Mouse (Mus musculus) neural tube, embryonic 15.5 days (tissue): Measurements from ENCODE around the gene Zfyve27. TPM values are rescaled to one million over a fixed set of nuclear protein-coding genes. Genes with fewer than 3 reads are reported as not detected.
A peak's percentile ranks its signal among the peaks of the same experiment; 100 is the strongest.

Experiments
- ATAC-seq: fragments of 200-750 bp; cut with Nextera tagmentation; 2 replicates; pipeline ENCODE4 v1.8.0; 2017; ENCODE audit warnings: mild to moderate bottlenecking, moderate TSS enrichment, moderate library complexity; ENCODE audit not compliant: low FRiP score
- H3K27ac ChIP-seq: fragments of 300-500 bp; sonication (generic); replicated peaks from 2 replicates; pipeline ENCODE4 v1.5.1; 2015; ENCODE audit warnings: mild to moderate bottlenecking, inconsistent platforms
- H3K27me3 ChIP-seq: fragments of 300-500 bp; sonication (generic); replicated peaks from 2 replicates; pipeline ENCODE4 v1.6.1; 2015; ENCODE audit warnings: inconsistent platforms
- H3K36me3 ChIP-seq: fragments of 300-500 bp; sonication (generic); 2 replicates; pipeline ENCODE4 v1.6.1; 2015; ENCODE audit warnings: inconsistent platforms
- H3K4me1 ChIP-seq: fragments of 300-500 bp; sonication (generic); 2 replicates; pipeline ENCODE4 v1.6.1; 2015; ENCODE audit warnings: inconsistent platforms
- H3K4me2 ChIP-seq: fragments of 300-500 bp; sonication (generic); 2 replicates; pipeline ENCODE4 v1.6.1; 2015; ENCODE audit warnings: inconsistent platforms, mild to moderate bottlenecking, moderate library complexity
- H3K4me3 ChIP-seq: fragments of 300-500 bp; sonication (generic); replicated peaks from 2 replicates; pipeline ENCODE4 v1.5.1; 2015; ENCODE audit warnings: mild to moderate bottlenecking, inconsistent platforms
- H3K9ac ChIP-seq: fragments of 300-500 bp; sonication (generic); replicated peaks from 2 replicates; pipeline ENCODE4 v1.6.1; 2015; ENCODE audit warnings: mild to moderate bottlenecking, inconsistent platforms
- H3K9me3 ChIP-seq: fragments of 300-500 bp; sonication (generic); replicated peaks from 2 replicates; pipeline ENCODE4 v1.6.1; 2016; ENCODE audit warnings: inconsistent platforms
- WGBS: fragments of 180-500 bp; shearing (Covaris S2); methylation state at CpG from one replicate; pipeline ENCODE4 v1.1.7; 2015; ENCODE audit warnings: mixed read lengths; 5-methylcytosine and 5-hydroxymethylcytosine counted together
- polyA plus RNA-seq: library from polyadenylated mRNA; unstranded; fragments of >200 nt; fragmentation: Nextera tagmentation; extraction: Ambion mirVana; gene quantifications from 2 replicates; pipeline ENCODE4 v1.2.1, GENCODE M21; 2015

Zfyve27 gene
- polyA plus RNA-seq, 1 experiment from 2014 or later = 62.6 TPM

DNA sequence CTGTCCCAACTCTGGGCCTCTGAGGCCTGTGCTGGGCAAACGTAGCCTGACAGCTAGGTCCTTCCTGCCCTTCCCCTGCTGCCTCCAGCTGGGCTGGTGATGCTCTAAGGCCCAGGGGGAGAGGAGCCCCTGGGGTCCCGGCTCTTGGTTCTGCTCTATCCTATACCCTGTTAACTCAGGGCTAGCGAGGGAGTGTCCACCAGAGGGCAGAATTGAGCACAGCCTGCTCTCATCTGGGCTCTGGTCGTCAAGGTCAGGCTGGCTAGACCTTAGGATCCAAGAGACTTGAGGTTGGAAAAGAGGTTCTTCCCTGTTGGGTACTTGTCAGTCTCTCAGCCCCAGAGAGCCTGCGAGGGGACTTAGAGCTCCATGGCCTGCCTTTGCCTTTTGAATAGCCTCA, 26.7 kb downstream of the Zfyve27 start:
- 22% methylated on average over 5 of the region's 5 CpGs for WGBS
- no peak overlapping the region for H3K9ac ChIP-seq
- ATAC-seq = no peak
- H3K4me2 ChIP-seq = no peak overlapping the region
- no peak overlapping the region for H3K27ac ChIP-seq
- H3K4me3 ChIP-seq = no peak overlapping the region
- H3K9me3 ChIP-seq = no peaks in the 10 kb centered on the region
- no peaks in the 10 kb centered on the region for H3K27me3 ChIP-seq
- H3K36me3 ChIP-seq = peaks cover 46% of the 10 kb centered on the region
- H3K4me1 ChIP-seq = no peaks in the 10 kb centered on the region

DNA sequence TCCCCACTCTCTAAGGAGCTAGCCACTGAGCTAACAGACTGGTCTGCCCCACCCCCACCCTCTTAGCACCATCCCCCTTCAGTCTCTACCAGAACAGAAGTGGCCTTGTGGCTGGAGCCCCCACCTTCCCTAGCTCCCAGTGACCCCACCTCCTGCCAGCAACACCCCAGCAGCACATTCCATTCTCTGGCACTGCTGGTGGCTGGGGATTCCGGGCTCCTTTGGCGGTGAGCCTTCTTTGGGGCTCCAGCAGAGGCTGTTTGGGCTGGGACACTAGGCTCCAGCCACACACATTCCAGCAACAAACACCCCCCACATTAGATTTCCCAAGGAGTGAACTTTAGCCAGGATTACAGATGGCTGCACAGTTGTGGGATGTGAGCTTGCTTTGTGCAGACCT, 29.6 kb downstream of the Zfyve27 start:
- Histone ChIP-seq H3K4me3 (no peak overlapping the region), H3K4me2 (no peak overlapping the region), H3K4me1 (no peaks in the 10 kb centered on the region), H3K27ac (no peak overlapping the region), H3K36me3 (peaks cover 30% of the 10 kb centered on the region), H3K27me3 (no peaks in the 10 kb centered on the region), H3K9me3 (no peaks in the 10 kb centered on the region), H3K9ac (no peak overlapping the region)
- no peak for ATAC-seq
- WGBS = 62% methylated on average over 2 of the region's 2 CpGs

DNA sequence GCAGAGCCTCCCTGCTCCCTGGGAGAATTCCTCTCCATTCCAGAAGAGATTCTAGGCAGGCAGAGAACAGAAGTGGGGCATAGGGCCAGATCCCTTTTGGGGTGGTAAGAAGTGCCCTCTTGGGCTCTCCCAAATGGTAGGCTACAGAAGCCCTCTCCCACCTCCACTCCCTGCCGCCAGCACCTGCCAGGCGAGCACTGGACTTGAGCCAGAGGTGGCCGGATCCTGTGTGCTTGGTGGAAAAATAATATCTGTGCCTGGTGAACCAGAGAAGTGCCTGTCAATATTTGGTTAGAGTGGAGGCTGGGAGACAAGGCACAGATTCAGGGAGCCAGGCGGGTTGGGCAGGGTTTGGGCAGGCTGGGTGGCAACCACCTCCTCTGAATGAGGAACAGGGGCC, 32.6 kb downstream of the Zfyve27 start:
- Histone ChIP-seq H3K36me3 (peaks cover 11% of the 10 kb centered on the region), H3K9ac (no peak overlapping the region), H3K4me2 (no peak overlapping the region), H3K27me3 (peaks cover 29% of the 10 kb centered on the region), H3K4me1 (peaks cover 5% of the 10 kb centered on the region), H3K9me3 (no peaks in the 10 kb centered on the region), H3K4me3 (no peak overlapping the region), H3K27ac (peak overlapping the region; percentile 30; the same call in 1 of the 2 replicates)
- 76% methylated on average over 4 of the region's 4 CpGs for WGBS
- no peak for ATAC-seq

DNA sequence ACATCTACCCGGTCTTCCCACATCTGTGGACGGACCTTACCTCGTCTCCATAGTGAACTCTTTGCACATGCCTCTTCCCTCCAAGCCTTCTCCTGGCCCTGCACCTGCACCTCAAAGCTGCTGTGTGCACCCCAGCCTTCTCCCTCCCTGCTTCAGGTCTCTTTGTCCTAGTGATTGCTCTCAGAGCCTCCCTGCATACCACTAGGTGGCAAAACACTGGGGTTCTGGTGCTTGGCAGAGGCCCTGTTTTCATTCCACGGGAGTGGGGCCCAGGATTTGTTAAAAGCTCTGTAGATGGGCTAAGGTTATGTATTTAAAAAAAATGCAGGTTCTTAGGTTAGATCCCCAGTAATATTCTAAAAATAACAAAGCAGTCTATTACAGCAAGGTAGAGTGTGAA, 33.3 kb downstream of the Zfyve27 start:
- 66% methylated on average over 4 of the region's 4 CpGs for WGBS
- ATAC-seq = no peak
- Histone ChIP-seq H3K4me1 (peaks cover 11% of the 10 kb centered on the region), H3K4me3 (no peak overlapping the region), H3K9me3 (no peaks in the 10 kb centered on the region), H3K9ac (no peak overlapping the region), H3K27ac (no peak overlapping the region), H3K4me2 (no peak overlapping the region), H3K27me3 (peaks cover 36% of the 10 kb centered on the region), H3K36me3 (peaks cover 5% of the 10 kb centered on the region; the same call in 1 of the 2 replicates)

DNA sequence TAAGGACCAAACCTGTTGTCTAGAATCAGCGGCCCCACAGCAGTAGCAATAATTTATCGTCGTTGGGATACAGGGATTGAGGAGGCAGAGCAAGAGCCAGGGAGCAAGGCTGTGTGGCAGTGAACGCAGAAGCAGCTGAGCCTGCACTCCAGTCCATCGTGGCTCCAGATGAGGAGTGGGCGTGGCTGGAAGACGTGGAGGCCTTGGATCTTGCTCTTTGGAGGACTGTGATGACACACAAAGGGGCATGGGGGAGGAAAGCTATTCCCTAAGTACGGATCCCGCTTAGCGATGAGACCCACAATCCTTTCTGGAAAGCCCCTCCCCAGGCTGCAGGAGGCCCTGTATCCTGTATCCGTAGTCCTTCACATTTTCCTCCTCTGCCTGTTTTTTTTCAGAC, 34.3 kb downstream of the Zfyve27 start:
- H3K9ac ChIP-seq = no peak overlapping the region
- H3K4me1 ChIP-seq = peaks cover 15% of the 10 kb centered on the region
- H3K27ac ChIP-seq = no peak overlapping the region
- 47% methylated on average over 11 of the region's 11 CpGs for WGBS
- no peak for ATAC-seq
- no peak overlapping the region for H3K4me2 ChIP-seq
- H3K9me3 ChIP-seq = no peaks in the 10 kb centered on the region
- peaks cover 5% of the 10 kb centered on the region; the same call in 1 of the 2 replicates for H3K36me3 ChIP-seq
- no peak overlapping the region for H3K4me3 ChIP-seq
- peaks cover 45% of the 10 kb centered on the region for H3K27me3 ChIP-seq

DNA sequence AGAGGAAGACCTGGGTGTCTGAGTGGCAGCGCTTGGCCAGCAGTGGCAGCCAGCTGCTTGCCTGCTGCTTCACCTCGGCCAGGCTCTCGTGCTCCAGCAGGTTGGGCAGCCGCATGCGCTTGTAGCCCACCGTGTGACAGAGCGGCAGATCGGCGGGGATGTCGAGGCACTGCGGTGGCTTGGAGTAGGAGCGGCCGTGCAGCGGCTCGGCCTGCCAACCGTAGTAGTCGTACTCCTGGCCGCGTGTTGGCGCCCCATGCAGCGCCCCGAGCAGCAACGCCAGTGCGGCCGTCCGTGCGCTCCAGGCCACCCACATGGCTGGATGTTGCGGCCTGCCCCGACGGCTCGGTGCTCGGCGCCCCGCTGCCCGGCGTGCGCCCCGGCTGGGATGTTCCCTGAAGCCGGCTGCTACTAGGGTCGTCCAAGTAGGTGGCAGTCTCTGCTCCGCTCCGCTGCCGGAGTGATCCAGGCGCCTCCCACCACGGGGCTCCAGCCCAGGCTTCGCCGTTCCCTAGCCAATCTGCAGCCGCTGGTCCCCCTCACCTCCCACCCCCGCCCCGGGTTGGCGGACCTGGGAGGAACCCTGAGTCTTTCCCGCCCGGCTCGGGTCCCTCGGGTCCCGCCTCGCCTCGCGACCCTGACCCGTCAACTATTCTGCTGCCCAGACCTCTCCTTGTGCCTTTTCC, 38.1 kb downstream of the Zfyve27 start, which contains the start of gene Sfrp5:
TSS of gene Sfrp5 (minus strand) at position 557 of the 686 bp plus-strand sequence.
- ATAC-seq = 0 out of 2 replicates have a peak, but pooled peaks have one; percentile 24
- Histone ChIP-seq H3K9me3 (no peaks in the 10 kb centered on the region), H3K4me3 (peak within 1 kb of the TSS; percentile 33), H3K36me3 (no peaks in the 10 kb centered on the region), H3K9ac (peak within 1 kb of the TSS; percentile 11; the same call in 1 of the 2 replicates), H3K27ac (no peak within 1 kb of the TSS), H3K27me3 (peaks cover 54% of the 10 kb centered on the region), H3K4me2 (peak within 1 kb of the TSS; percentile 56), H3K4me1 (peaks cover 18% of the 10 kb centered on the region)
- WGBS = under 1% methylated on average over 58 of the region's 60 CpGs

DNA sequence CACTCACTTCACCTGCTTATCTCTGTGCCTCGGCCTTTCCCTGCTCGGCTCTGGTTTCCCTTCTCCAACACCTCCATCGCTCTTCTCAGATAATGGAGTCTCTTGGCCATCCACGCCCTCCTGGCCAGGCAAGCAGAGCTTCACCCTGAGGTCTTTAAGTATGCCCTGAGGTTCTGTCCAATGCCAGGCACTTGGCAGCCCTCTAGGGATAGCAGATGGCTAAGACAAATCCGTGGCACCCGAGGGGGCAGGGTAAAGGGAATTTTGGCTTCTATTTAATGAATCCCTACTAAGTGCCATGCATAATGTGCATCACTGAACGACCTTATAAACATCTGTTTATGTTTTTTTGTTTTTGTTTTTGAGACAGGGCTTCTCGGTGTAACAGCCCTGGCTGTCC, 38.7 kb downstream of the Zfyve27 start:
- peak overlapping the region; percentile 56; the same call in 1 of the 2 replicates for H3K4me2 ChIP-seq
- H3K27ac ChIP-seq = no peak overlapping the region
- H3K9ac ChIP-seq = no peak overlapping the region
- peaks cover 56% of the 10 kb centered on the region for H3K27me3 ChIP-seq
- no peaks in the 10 kb centered on the region for H3K9me3 ChIP-seq
- H3K36me3 ChIP-seq = no peaks in the 10 kb centered on the region
- no peak for ATAC-seq
- peaks cover 18% of the 10 kb centered on the region for H3K4me1 ChIP-seq
- 41% methylated on average over 8 of the region's 8 CpGs for WGBS
- no peak overlapping the region for H3K4me3 ChIP-seq

DNA sequence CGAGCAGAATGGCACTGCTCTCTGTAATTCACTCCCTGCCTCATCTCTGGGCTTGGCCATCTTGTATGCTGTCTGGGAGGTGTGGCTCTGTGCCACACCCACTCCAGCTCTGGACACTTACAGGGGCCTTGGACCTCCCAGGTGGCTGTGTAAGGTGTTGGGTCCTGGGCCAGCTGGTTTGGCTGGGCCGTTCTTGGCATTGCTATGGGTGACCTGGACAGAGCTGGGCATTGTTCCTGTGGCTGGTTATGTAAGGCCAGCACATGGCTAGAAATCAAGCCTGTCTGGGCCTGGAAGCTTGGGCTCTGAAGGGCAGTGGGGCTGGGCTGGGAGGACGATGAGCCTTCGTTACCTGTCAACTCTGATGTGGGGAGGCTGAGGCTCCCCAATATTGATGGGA, 40.6 kb downstream of the Zfyve27 start:
- H3K9me3 ChIP-seq = no peaks in the 10 kb centered on the region
- peaks cover 21% of the 10 kb centered on the region for H3K4me1 ChIP-seq
- no peak overlapping the region for H3K4me3 ChIP-seq
- H3K4me2 ChIP-seq = no peak overlapping the region
- ATAC-seq = no peak
- H3K36me3 ChIP-seq = no peaks in the 10 kb centered on the region
- no peak overlapping the region for H3K9ac ChIP-seq
- H3K27me3 ChIP-seq = peaks cover 48% of the 10 kb centered on the region
- H3K27ac ChIP-seq = no peak overlapping the region
- 82% methylated on average over 4 of the region's 4 CpGs for WGBS

DNA sequence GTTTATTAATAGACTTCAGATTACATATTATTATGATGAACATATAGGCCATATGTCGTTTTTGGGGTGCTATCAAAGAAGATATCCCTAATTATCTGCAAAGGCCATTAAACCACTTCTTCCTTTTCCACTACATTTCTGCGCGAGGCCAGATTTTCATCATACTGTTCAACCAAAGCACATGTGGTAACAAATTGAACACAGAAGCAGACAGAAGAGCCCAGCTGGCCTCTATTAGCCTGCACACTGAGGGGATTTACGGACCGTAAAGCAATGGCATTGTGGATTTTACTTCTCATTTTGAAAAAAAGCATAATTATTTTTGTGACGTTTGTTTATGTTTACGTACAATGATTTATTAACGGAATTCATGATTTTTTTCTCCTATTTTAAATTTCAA, 41.5 kb downstream of the Zfyve27 start:
- peaks cover 40% of the 10 kb centered on the region for H3K27me3 ChIP-seq
- WGBS = 55% methylated on average over 8 of the region's 8 CpGs
- no peak overlapping the region for H3K4me2 ChIP-seq
- no peaks in the 10 kb centered on the region for H3K36me3 ChIP-seq
- ATAC-seq = no peak
- no peak overlapping the region for H3K4me3 ChIP-seq
- peaks cover 24% of the 10 kb centered on the region for H3K4me1 ChIP-seq
- no peak overlapping the region for H3K27ac ChIP-seq
- no peaks in the 10 kb centered on the region for H3K9me3 ChIP-seq
- no peak overlapping the region for H3K9ac ChIP-seq

DNA sequence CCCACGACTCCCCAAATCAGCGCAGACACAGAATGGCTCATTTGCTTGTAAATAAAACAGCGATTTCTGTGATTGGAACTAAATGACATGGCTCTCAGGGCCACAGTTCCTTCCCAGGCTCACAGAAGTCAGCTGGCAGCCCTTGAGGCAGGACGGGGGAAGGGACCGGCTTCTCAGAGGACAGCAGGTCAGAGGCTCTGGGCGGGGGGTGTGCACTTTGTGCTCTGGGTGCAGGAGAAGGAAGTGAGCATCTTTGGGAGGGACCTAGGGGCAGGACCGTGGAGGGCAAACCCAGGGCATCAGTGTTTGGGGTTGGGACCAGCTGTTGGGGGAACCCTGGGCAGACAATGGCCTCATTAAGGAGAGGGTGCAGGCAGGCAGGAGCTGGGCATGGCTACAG, 45.7 kb downstream of the Zfyve27 start:
- Histone ChIP-seq H3K27me3 (peaks cover 3% of the 10 kb centered on the region; the same call in 1 of the 2 replicates), H3K9ac (no peak overlapping the region), H3K4me2 (no peak overlapping the region), H3K27ac (no peak overlapping the region), H3K9me3 (no peaks in the 10 kb centered on the region), H3K4me1 (peaks cover 9% of the 10 kb centered on the region; the same call in 1 of the 2 replicates), H3K36me3 (no peaks in the 10 kb centered on the region), H3K4me3 (no peak overlapping the region)
- 53% methylated on average over 7 of the region's 7 CpGs for WGBS
- no peak for ATAC-seq

DNA sequence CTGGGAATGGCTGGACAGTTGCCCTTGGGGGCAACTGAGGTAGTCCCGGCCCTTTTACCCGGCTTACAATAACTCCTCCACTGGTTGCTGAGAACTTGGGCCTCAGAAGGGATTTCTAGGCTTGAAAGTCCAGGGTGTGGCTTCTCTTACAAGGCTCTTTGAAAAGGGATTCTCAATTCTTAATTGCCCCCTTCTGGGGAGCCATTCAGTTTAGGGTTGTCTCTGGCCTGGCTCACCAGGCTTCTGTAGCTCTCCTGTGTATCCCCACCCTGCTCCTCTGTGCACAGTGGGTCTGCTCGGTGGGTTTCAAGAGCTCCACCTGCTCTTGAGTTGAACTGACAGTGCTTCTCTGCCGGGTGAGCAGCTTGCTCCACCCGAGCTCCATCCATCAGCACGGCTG, 46.2 kb downstream of the Zfyve27 start:
- ATAC-seq = no peak
- 69% methylated on average over 6 of the region's 6 CpGs for WGBS

DNA sequence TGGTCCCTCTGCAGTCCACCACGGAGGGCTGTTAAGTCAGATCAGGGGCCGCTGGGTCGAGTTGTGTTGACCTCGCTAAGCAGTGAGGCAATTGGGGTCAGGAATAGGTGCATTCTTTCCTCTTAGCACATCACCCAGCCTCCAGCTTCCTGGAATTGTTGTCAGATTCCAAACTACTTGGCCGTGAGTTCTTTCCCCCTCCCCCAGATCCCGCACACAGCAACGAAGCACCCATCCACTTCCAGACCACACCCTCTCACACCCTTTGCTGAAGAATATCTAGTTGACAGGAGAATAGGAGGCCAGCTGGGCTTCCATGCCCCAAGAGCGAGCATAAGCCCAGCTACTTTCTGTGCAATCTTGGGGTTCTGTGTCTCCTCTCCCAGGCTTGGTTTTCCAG, 48.2 kb downstream of the Zfyve27 start:
- peaks cover 3% of the 10 kb centered on the region; the same call in 1 of the 2 replicates for H3K27me3 ChIP-seq
- no peak overlapping the region for H3K4me2 ChIP-seq
- no peaks in the 10 kb centered on the region for H3K9me3 ChIP-seq
- ATAC-seq = no peak
- peaks cover 6% of the 10 kb centered on the region; the same call in 1 of the 2 replicates for H3K4me1 ChIP-seq
- H3K27ac ChIP-seq = no peak overlapping the region
- no peak overlapping the region for H3K4me3 ChIP-seq
- no peak overlapping the region for H3K9ac ChIP-seq
- no peaks in the 10 kb centered on the region for H3K36me3 ChIP-seq
- 59% methylated on average over 8 of the region's 8 CpGs for WGBS

More for the DNA sequence above, 46.2 kb downstream of the Zfyve27 start:
- H3K4me3 ChIP-seq = no peak overlapping the region
- H3K36me3 ChIP-seq = no peaks in the 10 kb centered on the region
- H3K4me2 ChIP-seq = no peak overlapping the region
- H3K27ac ChIP-seq = no peak overlapping the region
- H3K9me3 ChIP-seq = no peaks in the 10 kb centered on the region
- H3K27me3 ChIP-seq = peaks cover 3% of the 10 kb centered on the region; the same call in 1 of the 2 replicates
- no peak overlapping the region for H3K9ac ChIP-seq
- H3K4me1 ChIP-seq = peaks cover 6% of the 10 kb centered on the region; the same call in 1 of the 2 replicates
